Mouse (Mus musculus) forebrain, embryonic 12.5 days (tissue): Measurements from ENCODE around the gene Chrm3. TPM values are rescaled to one million over a fixed set of nuclear protein-coding genes. Genes with fewer than 3 reads are reported as not detected.

Experiments used
- ATAC-seq: fragments of 200-750 bp; cut with Nextera tagmentation; 2 replicates; pipeline ENCODE4 v1.8.0; 2017; ENCODE audit warnings: moderate TSS enrichment; ENCODE audit not compliant: low FRiP score
- H3K27ac ChIP-seq: fragments of 300-500 bp; sonication (generic); 2 replicates; pipeline ENCODE4 v1.5.1; 2016; ENCODE audit warnings: mild to moderate bottlenecking
- H3K27me3 ChIP-seq: fragments of 300-500 bp; sonication (generic); 2 replicates; pipeline ENCODE4 v1.6.1; 2016; ENCODE audit warnings: mild to moderate bottlenecking
- H3K36me3 ChIP-seq: fragments of 300-500 bp; sonication (generic); replicated peaks from 2 replicates; pipeline ENCODE4 v1.6.1; 2016; ENCODE audit warnings: mild to moderate bottlenecking
- H3K4me1 ChIP-seq: fragments of 300-500 bp; sonication (generic); 2 replicates; pipeline ENCODE4 v1.6.1; 2016
- H3K4me2 ChIP-seq: fragments of 300-500 bp; sonication (generic); 2 replicates; pipeline ENCODE4 v1.6.1; 2016; ENCODE audit warnings: mild to moderate bottlenecking, moderate library complexity
- H3K4me3 ChIP-seq: fragments of 300-500 bp; sonication (generic); replicated peaks from 2 replicates; pipeline ENCODE4 v1.5.1; 2016; ENCODE audit warnings: mild to moderate bottlenecking
- H3K9ac ChIP-seq: fragments of 300-500 bp; sonication (generic); 2 replicates; pipeline ENCODE4 v1.6.1; 2016; ENCODE audit warnings: mild to moderate bottlenecking
- H3K9me3 ChIP-seq: fragments of 300-500 bp; sonication (generic); 2 replicates; pipeline ENCODE4 v1.6.1; 2016
- WGBS: fragments of 180-500 bp; shearing (Covaris S2); methylation state at CpG from one replicate; pipeline ENCODE4 v1.1.7; 2016; 5-methylcytosine and 5-hydroxymethylcytosine counted together
- polyA plus RNA-seq: library from polyadenylated mRNA; unstranded; fragments of >200 nt; fragmentation: Nextera tagmentation; extraction: Ambion mirVana; gene quantifications from 2 replicates; pipeline ENCODE4 v1.2.1, GENCODE M21; 2016

Chrm3 gene
- polyA plus RNA-seq, 1 experiment from 2014 or later, result 0.59 TPM

DNA sequence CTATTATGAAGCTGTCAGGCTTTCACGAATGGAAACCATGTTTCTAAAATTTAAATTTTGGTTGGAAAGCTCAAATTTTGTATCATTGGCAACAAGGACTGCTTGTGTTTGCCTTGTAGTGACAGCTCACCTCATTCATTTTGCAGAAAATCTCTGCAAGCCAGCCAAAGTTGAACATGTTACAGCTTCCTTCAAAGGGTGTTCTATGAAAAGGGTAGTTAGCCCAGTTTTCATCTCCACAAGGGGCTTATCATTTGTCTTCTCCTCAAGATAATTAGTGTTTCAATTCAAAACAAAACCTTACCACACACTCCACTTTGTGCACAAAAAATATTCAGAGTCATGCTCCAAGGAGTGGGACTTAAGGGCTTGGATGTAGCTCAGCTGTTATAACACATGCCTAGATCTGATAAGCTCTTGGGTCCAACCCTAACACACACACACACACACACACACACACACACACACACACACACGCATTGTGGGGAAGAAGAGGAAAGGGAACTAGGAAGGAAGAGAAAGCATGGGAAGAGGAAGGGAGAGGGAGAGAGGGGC, 302.9 kb downstream of the Chrm3 start:
- 89% methylated on average over 1 of the region's 2 CpGs for WGBS
- Histone ChIP-seq H3K9ac (no peak overlapping the region), H3K27me3 (no peaks in the 10 kb centered on the region), H3K36me3 (no peaks in the 10 kb centered on the region), H3K4me3 (no peak overlapping the region), H3K9me3 (no peaks in the 10 kb centered on the region), H3K4me2 (no peak overlapping the region), H3K27ac (no peak overlapping the region), H3K4me1 (no peaks in the 10 kb centered on the region)
- ATAC-seq, result no peak

DNA sequence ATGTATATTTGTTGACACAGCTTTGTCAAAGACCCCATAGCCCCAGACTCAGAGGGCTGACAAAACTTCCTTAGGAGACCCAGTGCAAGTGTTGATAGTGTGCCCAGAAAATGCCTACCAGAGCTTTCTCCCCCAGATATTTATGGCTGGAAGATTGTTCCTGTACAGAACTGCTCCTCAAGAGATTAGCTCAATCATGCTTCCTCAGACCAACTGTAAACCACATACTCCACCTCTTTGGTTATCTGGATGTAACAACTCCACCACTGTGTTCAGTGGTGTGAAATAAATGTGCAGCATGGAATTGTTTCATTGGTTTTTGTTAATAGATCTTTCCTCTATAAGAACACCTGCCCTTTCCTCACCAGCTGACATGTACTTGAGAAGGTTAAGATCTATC, 306.6 kb downstream of the Chrm3 start:
- no peak overlapping the region for H3K9ac ChIP-seq
- H3K4me3 ChIP-seq, result no peak overlapping the region
- H3K36me3 ChIP-seq, result no peaks in the 10 kb centered on the region
- ATAC-seq, result no peak
- no peak overlapping the region for H3K27ac ChIP-seq
- H3K4me2 ChIP-seq, result no peak overlapping the region
- no peaks in the 10 kb centered on the region for H3K4me1 ChIP-seq
- H3K9me3 ChIP-seq, result no peaks in the 10 kb centered on the region
- no peaks in the 10 kb centered on the region for H3K27me3 ChIP-seq

GRCm38 (mm10) chr13:10053301-10053889, 307.3 kb downstream of the Chrm3 start:
- Histone ChIP-seq H3K9me3 (no peaks in the 10 kb centered on the region), H3K27me3 (no peaks in the 10 kb centered on the region), H3K4me3 (no peak overlapping the region), H3K36me3 (no peaks in the 10 kb centered on the region), H3K27ac (no peak overlapping the region), H3K4me1 (no peaks in the 10 kb centered on the region), H3K9ac (no peak overlapping the region), H3K4me2 (no peak overlapping the region)
- ATAC-seq, result no peak
- WGBS, result 91% methylated on average over 8 of the region's 8 CpGs

GRCm38 (mm10) chr13:10045651-10046350, 314.8 kb downstream of the Chrm3 start:
- H3K4me1 ChIP-seq, result no peaks in the 10 kb centered on the region
- no peaks in the 10 kb centered on the region for H3K27me3 ChIP-seq
- 81% methylated on average over 7 of the region's 7 CpGs for WGBS
- no peaks in the 10 kb centered on the region for H3K9me3 ChIP-seq
- no peak overlapping the region for H3K9ac ChIP-seq
- H3K4me2 ChIP-seq, result no peak overlapping the region
- no peak overlapping the region for H3K27ac ChIP-seq
- H3K4me3 ChIP-seq, result no peak overlapping the region
- H3K36me3 ChIP-seq, result no peaks in the 10 kb centered on the region
- ATAC-seq, result no peak

- Histone ChIP-seq H3K9me3 (no peaks in the 10 kb centered on the region), H3K27ac (no peak overlapping the region), H3K27me3 (no peaks in the 10 kb centered on the region), H3K4me3 (no peak overlapping the region), H3K4me1 (no peaks in the 10 kb centered on the region), H3K4me2 (no peak overlapping the region), H3K9ac (no peak overlapping the region), H3K36me3 (no peaks in the 10 kb centered on the region)
- 72% methylated on average over 4 of the region's 4 CpGs for WGBS
- no peak for ATAC-seq
These were observed 316.6 kb downstream of the Chrm3 start for GRCm38 (mm10) chr13:10044084-10044483.

DNA sequence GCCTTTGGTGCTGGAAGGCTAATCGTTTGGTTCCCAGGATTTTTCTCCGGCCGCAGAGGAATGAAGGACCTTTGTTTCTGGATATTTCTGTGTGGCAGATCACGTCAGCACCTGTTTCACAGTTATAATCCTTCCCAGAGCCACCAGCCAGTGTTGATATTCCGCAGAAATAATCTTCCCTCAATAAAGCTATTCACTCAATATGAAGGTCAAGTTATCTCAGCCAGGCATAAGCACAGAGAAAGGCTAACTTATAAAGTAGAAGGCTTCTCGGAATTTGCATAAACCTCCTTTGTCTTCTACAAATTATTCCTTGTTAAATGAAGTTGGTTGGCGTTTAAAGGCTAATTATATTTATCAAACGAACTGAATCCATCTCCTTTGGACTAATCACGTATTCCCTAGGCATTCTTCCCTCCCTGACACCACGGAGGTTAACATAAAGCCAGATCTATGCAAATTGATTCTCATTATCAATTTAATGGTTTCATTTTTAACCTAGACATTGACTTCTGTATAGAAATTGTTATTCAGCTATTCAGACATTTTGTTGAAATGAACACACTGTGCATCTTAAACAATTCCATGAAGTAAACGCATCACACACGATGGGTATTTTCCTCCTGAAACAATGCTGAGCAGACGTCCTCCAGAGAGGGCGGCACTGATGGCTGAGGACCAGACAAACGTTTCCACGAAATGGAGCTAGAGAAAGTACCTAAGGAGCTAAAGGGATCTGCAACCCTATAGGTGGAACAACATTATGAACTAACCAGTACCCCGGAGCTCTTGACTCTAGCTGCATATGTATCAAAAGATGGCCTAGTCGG, 326.9 kb downstream of the Chrm3 start:
- H3K4me1 ChIP-seq, result peaks cover 11% of the 10 kb centered on the region
- H3K4me2 ChIP-seq, result no peak overlapping the region
- no peaks in the 10 kb centered on the region for H3K9me3 ChIP-seq
- H3K27ac ChIP-seq, result no peak overlapping the region
- no peak overlapping the region for H3K4me3 ChIP-seq
- no peaks in the 10 kb centered on the region for H3K27me3 ChIP-seq
- peak; percentile 57; the same call in 1 of the 2 replicates for ATAC-seq
- H3K36me3 ChIP-seq, result no peaks in the 10 kb centered on the region
- H3K9ac ChIP-seq, result no peak overlapping the region
- WGBS, result 32% methylated on average over 18 of the region's 18 CpGs

DNA sequence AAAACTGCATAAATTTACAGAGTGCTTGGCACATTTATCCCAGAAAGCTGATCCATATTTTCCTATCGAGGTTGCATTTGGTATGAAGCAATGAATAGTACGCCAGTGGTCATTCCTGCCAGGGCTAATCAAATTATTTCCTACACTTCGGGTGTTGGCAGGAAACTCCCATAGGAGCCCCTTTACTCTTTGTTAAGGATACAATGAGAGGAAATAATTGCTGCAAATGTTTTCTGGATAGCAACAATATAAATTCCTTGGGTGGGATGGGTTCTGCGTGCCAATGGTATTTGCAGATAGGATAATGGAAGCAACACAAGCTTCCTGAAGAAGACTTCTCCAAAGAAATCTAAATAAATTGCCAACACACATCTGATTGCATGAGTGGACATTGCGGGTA, 329.1 kb downstream of the Chrm3 start:
- peaks cover 11% of the 10 kb centered on the region for H3K4me1 ChIP-seq
- no peak overlapping the region for H3K9ac ChIP-seq
- no peaks in the 10 kb centered on the region for H3K9me3 ChIP-seq
- no peaks in the 10 kb centered on the region for H3K27me3 ChIP-seq
- H3K4me3 ChIP-seq, result no peak overlapping the region
- H3K36me3 ChIP-seq, result no peaks in the 10 kb centered on the region
- H3K4me2 ChIP-seq, result no peak overlapping the region
- no peak for ATAC-seq
- no peak overlapping the region for H3K27ac ChIP-seq
- WGBS, result 80% methylated on average over 5 of the region's 5 CpGs

DNA sequence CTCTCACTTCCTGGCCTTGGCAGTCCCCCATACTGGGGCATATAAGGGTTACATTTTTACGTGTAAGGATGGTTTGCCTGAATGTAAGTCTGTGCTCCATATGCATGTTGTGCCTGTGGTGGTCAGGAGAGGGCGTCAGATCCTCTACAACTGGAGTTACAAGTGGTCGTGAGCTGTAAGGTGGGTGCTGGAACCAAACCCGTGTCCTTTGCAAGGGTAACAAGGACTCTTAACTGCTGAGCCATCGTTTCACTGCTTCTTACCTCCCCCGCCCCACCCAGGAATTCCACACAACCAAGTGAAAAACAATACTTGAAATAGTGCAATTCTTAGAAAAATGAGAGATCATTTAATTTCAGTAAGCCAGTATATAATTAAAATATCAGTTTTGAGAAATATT, 330.7 kb downstream of the Chrm3 start:
- H3K27ac ChIP-seq, result no peak overlapping the region
- peaks cover 11% of the 10 kb centered on the region for H3K4me1 ChIP-seq
- no peaks in the 10 kb centered on the region for H3K27me3 ChIP-seq
- H3K9ac ChIP-seq, result no peak overlapping the region
- H3K36me3 ChIP-seq, result no peaks in the 10 kb centered on the region
- no peaks in the 10 kb centered on the region for H3K9me3 ChIP-seq
- H3K4me2 ChIP-seq, result no peak overlapping the region
- no peak for ATAC-seq
- 89% methylated on average over 6 of the region's 6 CpGs for WGBS
- no peak overlapping the region for H3K4me3 ChIP-seq

- no peaks in the 10 kb centered on the region for H3K36me3 ChIP-seq
- no peaks in the 10 kb centered on the region for H3K9me3 ChIP-seq
- H3K4me1 ChIP-seq, result no peaks in the 10 kb centered on the region
- H3K9ac ChIP-seq, result no peak overlapping the region
- H3K27me3 ChIP-seq, result no peaks in the 10 kb centered on the region
- H3K4me2 ChIP-seq, result no peak overlapping the region
- H3K27ac ChIP-seq, result no peak overlapping the region
- H3K4me3 ChIP-seq, result no peak overlapping the region
- no peak for ATAC-seq
- 91% methylated on average over 3 of the region's 3 CpGs for WGBS
These were observed 335.5 kb downstream of the Chrm3 start for GRCm38 (mm10) chr13:10025134-10025533.

DNA sequence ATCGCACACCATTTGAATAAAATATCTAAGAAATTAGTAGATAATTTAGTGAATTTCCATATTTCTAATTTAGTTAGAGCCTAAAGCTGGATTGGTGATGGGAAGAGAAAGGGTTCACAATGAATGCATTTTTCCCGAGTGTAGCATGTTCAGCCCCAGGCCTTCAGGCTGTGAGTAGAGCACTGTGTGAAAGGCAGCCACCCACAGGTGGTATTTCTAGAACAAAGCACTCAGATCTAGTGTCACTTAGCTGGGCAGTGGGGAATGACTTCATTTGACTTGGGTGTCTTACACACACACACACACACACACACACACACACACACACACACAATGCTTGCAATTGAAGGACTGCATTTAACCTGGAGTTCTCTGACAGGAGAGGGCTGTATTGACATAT, 337.5 kb downstream of the Chrm3 start:
- no peaks in the 10 kb centered on the region for H3K27me3 ChIP-seq
- H3K36me3 ChIP-seq, result no peaks in the 10 kb centered on the region
- no peak overlapping the region for H3K4me2 ChIP-seq
- no peak for ATAC-seq
- 57% methylated on average over 2 of the region's 2 CpGs for WGBS
- H3K9me3 ChIP-seq, result no peaks in the 10 kb centered on the region
- H3K9ac ChIP-seq, result no peak overlapping the region
- no peak overlapping the region for H3K27ac ChIP-seq
- no peaks in the 10 kb centered on the region for H3K4me1 ChIP-seq
- no peak overlapping the region for H3K4me3 ChIP-seq

DNA sequence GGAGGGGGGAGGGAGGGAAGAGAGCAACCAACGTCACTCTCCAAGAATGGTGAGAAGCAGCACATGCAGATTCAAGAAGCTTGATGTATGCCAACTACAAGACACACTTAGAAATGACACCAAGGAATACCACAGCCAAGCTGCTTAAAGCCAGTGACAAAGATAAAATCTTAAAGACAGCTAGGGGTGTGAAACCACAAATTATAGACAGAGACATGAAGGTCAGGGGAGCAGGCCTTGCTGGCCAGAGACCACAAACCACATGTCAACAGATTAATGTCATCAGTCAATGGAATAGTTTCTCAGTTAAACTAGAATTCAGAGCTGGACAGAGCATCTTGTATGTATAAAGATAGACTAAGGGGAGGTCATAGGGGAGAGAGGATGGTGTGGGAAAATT, 341.4 kb downstream of the Chrm3 start:
- no peak for ATAC-seq
- no peak overlapping the region for H3K27ac ChIP-seq
- H3K4me3 ChIP-seq, result no peak overlapping the region
- 75% methylated on average over 1 of the region's 1 CpGs for WGBS
- H3K4me2 ChIP-seq, result no peak overlapping the region
- no peaks in the 10 kb centered on the region for H3K9me3 ChIP-seq
- H3K36me3 ChIP-seq, result no peaks in the 10 kb centered on the region
- H3K4me1 ChIP-seq, result no peaks in the 10 kb centered on the region
- no peak overlapping the region for H3K9ac ChIP-seq
- H3K27me3 ChIP-seq, result no peaks in the 10 kb centered on the region

- Histone ChIP-seq H3K4me2 (no peak overlapping the region), H3K4me3 (no peak overlapping the region), H3K9me3 (no peaks in the 10 kb centered on the region), H3K27ac (no peak overlapping the region), H3K4me1 (no peaks in the 10 kb centered on the region), H3K36me3 (no peaks in the 10 kb centered on the region), H3K27me3 (no peaks in the 10 kb centered on the region), H3K9ac (no peak overlapping the region)
- 72% methylated on average over 4 of the region's 4 CpGs for WGBS
- no peak for ATAC-seq
These were observed 357.7 kb downstream of the Chrm3 start for GRCm38 (mm10) chr13:10002916-10003315.
